Mouse (Mus musculus) left cerebral cortex, postnatal 4 days (tissue): Measurements from ENCODE around the gene Heatr4. TPM values are rescaled to one million over a fixed set of nuclear protein-coding genes. Genes with fewer than 3 reads are reported as not detected.
"Not testable (repeated sequence)": the region's sequence is repeated elsewhere in the genome, so short reads cannot be mapped to it uniquely, and the experiment has no call there.

Experiments used
- DNase-seq: peaks from one replicate; pipeline ENCODE4 v3.0.0-alpha.2; 2022
- intact Hi-C: fragments of 180-260 bp; cut with DNase I; formaldehyde crosslinking; loops from one replicate; pipeline ENCODE4 v1.15.1; 2025
- total RNA-seq, 2 experiments: library from RNA; stranded (reverse); gene quantifications; 2 replicates each; pipeline ENCODE4 v1.2.3; 2021

Gene Heatr4
- total RNA-seq, 2 experiments from 2014 or later, result 0.14 TPM; not detected in 1

DNA sequence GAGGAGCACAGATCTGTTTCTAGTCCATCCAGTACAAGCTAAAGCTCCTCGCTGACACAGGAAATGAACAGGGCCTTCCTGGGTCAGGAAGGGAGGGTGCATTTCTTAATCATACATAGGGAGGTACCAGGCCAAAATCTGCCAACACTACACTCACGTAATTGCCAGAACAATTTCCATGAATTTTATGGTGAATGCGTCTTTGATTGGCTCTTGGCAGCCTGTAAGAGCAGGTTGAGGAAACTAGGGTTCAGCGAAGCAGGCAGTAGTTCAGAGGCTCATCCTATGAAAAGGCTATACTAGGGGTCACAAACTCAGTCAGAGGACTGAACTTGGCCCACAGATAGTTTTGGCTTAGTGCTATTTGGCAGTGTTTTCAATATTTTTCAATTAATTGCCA, 44.6 kb downstream of the Heatr4 start:
- intact Hi-C loops, result no loop called here
- DNase-seq, result no peak

DNA sequence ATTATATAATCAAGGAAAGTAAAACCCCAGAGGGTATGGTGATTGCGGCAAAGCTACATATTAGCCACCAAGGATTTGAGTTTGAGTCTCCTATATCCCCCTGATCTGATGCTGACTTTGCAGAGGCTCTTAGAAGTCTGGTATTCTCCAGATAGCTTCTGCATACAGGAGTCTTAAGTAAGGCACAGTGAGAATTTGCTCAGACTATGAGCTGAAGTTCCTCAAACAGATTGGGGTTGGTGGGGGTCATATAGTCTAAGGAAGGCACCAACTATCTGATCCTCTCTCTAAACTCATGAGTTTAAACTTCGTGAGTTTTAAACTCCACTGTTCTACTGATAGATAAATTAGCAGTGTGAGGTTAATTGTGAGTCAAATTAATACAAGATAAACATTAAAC, 45.3 kb downstream of the Heatr4 start:
- intact Hi-C loops, result no loop called here

DNA sequence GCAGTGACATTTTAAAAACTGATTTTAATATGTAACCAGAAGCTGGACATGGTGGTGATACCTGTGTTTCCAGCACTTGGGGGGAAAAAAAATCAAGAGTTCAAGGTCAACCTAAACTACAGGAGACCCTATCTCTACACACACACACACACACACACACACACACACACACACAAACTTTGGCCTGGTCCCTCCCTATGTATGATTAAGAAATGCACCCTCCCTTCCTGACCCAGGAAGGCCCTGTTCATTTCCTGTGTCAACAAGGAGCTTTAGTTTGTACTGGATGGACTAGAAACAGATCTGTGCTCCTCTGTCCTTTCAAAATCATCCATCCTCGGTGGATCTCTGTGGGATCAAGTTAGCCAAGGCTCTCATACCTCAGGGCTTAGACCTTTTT, 46.1 kb downstream of the Heatr4 start:
- DNase-seq, intact Hi-C loops: not testable (repeated sequence)

More for the DNA sequence above, 45.3 kb downstream of the Heatr4 start:
- no peak for DNase-seq

DNA sequence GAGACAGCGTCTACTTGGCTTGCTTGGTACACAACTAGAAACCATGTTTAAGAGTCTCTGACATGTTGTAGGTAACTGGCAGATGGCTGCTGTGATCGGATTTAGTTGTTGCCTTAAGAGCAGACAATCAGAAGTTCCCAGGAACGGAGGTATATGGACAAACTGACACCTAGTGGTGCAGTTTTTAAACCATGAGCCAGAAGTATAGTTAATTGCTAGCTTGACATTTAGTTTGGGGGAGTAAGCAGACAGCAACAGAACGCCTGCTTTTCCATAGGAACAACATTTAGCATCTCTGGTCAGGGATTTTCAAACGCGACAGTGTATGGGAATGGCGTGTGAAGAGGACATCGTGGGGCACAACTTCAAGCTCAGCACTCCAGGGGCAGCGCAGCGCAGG, 47.1 kb downstream of the Heatr4 start:
- no peak for DNase-seq
- intact Hi-C loops, result no loop called here

DNA sequence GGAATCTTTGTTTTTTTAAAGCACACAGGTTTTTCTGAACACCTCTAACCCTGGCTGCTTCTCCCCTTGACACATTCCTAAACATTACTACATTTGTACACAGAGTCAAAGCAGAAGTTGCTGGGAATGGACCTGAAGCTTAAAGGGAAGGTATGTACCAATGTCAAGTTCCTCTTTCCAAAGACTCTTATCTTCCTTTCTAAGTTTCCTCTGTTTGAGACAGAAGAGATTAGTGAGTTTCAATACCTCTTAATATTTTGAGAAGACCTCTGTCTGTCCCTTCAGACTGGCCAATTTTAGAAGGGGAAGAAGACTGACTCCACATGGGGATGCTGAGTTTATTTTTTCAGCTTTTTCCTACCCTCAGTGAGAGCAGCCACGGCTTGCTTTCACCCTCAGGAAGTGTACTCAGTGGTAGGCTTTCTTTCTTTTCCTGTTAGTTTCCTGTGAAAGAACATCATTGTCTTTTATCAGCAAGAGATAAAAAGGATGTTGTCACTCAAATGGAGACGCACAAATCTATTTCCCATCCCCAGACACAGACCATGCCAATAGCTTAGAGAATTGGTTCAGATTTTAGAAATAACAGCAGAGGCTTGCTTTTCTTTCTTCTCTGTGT, 55.4 kb downstream of the Heatr4 start:
- intact Hi-C loops, result no loop called here
- DNase-seq, result no peak

DNA sequence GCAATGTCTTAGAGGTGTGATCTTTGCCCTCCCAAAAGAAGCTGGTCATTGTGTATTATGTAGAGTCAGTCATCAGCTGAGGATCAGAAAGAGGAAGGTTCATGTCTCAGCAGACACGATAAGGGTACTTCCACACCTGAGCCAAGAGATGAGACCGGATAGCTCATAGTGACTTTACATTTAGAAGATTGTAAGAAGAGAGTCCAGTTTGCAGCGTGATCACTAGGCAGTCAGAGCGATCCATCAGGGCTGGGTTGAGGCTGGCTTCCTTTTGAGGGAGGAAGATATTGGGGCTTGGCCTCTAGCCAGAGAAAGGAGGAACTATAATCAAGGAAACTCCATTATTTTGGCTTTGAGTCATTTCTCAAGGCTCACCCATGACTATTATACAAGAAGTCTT, 56.9 kb downstream of the Heatr4 start:
- DNase-seq, result no peak
- intact Hi-C loops, result no loop called here

DNA sequence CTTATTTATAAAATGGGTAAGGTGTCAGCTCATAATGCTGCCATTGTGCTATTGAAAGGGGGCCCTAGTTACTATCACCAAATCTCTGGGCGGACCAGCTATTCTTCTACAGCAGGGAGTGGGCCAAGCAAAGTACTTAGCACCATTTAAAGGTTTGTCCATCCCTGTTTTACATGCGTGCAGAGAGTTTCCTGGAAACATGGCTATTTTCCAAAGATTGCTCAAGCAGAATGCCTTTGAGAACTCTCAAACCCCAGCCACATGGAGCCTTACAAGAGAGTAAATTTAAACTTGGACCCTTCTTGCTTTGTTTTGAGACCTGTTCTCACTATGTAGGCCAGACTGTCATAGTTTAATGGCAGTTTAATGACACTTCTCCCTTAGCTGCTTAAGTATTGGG, 58.6 kb downstream of the Heatr4 start:
- no peak for DNase-seq
- intact Hi-C loops, result no loop called here

DNA sequence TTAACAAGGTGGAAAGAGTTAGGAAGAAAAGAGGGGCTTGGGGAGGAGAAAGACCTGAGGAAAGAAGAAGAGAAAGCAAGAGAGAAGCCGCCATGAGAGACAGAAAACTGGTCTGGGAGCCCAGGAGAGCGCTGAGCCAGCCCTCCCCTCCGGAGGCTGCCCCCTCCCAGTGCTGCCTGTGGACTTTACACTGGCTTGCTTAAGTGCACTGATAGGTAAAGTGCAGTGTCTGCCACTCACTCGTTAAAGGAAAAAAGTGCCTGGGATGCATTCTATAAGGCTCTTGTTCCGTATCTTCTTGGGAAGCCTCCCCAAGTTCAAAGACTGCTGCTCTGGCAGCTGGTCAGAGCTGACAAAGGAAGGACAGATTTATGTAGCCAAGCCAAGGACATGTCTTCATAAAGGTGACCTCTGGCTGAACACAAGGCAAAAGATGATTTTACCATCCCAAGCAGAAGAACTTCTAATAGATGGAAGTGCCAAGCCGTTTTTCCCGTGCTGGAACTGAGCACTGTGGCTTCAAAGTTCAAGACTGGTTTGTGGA, 59.4 kb downstream of the Heatr4 start:
- intact Hi-C loops, result no loop called here

DNA sequence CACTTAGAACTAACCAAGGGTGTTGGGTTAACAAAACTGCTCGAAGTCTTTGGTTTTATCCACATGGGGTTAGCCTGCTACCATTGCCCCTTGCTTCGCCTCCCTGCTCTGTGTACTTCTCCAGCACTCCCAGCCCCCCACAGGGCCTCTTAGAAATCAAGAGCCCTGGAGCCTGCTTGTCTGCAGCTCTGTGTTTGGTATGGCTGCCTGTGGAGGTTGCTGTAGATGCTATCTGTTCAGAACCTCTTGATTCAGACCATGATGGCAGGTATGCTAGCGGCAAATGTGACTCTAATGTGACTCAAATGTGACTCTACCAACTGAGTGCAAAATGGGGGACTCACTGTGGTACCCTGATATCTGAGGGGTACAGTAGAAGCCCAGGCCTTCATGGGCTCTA, 60.3 kb downstream of the Heatr4 start:
- intact Hi-C loops, result no loop called here
- DNase-seq, result no peak

More for the DNA sequence above, 59.4 kb downstream of the Heatr4 start:
- no peak for DNase-seq

DNA sequence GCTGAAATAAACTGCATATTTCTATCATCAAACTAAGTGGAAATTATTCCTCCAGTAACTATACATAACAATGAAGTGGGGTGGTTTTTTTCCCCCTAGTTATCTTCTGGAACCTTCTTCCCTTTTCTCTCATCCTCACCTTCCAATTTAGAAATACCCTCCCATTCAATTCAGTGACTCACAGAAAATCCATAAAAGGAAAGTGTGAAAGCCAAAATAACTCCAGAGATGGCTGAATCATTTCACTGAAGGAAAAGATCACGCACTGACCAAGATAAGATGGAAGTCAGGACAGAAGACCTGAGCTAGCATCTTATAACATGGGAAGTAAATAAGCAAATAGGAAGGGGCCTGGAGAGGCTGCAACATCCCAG, 61.2 kb downstream of the Heatr4 start:
- intact Hi-C loops, result no loop called here
- DNase-seq, result no peak

DNA sequence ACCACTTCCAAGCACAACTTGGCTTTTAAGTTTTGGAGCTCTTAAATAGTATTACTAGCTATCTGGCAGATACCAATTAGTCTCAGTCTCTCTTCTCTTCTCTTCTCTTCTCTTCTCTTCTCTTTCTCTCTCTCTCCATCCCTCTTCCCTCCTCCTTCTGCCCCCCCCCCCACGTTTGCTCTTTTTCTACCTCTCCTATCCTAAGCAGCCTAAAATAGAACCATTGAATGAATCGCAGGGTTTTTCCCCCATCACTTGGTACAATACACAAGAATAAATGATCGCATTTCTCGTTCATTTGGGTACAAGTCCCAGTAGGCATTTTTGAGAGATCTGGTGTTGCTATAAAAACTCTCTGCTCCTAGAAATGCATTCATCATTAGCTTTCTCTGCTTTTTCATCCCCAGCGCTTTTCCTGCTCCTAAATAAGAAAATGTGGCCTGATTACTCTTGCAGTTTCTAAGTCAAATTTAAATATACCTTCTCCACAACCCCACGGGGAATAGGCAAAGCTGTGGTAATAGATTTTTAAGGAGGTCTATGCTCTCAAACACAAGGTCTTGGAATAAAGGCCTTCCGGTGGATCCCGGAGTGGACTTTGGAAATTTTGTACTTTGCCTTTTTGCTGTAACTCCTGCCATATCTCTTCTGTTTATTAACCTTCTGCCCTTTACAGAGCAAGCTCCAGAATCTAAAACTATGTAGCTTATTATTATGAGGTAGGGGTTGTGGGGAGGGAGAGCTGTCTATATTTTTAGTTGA, 61.7 kb downstream of the Heatr4 start:
- no peak for DNase-seq
- intact Hi-C loops, result no loop called here

DNA sequence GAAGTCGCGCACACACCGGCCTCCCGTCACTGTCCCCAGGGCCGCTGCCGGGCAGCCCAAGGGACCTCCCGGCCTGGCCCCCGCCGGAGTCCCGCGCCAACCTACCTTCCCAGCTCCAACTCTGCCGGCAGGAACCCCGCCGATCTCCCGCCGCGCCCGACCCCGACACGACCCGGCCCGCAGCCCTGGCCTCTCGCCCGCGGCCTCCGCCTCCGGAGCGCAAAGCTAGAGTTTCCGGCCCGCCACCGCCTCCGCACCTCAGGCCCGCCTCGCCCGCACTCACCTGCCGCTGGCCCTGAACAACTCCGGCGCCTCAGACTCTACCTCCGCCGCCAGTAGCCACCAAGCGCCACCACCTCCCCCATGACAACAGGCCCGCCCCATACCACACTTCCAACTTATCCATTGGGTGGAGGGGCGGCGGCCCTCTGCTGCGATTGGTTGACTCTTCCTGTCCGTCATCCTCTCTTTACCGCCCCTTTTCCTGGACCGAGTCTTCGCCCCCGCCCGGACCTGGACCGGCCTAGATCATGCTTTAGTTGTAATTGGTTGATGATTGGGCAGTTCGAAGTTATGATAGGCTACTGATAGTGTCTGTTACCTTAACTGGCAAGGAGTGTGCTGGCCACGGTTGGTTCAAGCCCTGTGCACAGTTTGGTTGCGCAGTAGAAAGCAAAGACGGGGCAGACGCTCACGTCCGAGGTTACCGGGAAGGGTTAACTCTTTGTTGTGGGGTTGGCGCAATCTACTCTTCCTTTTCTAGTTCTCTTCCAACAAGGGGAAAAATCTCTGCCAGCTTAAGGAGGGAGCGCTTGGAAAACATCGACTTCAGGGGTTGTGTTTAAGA, 62.9 kb downstream of the Heatr4 start, which contains the start of gene Numb:
Gene Numb, minus strand, starts transcription at position 400 of the 847 bp plus-strand sequence.
- DNase-seq, result peak; percentile 98
- intact Hi-C loops, result no loop called here

DNA sequence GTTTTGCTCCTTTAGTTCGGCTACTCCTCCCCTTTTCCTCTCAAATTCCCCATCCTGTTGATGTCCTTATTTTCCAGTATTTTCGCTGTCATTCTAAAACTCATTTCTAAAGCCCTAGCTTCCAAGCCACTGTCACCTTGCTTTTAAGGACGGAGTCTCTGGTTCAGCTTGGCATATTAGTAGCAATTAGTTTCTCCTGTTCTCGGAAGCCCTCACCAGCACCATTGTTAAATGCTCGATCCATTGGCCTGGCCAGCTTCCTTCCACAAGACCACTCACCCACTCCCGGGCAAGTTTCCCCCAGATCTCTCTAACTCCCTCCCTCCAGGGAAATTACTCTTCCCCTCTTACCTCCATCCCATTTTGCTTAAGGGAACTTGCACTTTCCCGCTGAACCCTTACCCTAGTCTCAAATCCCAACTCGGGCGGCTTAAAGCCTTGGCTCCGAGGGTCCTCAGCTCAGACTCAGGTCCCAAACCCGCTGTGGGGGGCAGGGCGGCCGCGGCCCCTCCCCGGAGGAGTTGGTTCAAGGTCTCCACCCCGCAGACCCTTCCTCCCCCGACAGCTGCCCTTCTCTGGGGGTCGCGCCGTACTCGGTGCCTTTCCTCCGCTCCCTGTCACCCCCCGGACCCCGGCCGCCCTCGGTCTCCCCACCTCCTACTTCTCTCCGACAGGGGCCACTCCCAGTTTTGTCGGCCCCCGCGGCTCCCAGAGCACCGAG, 63.8 kb downstream of the Heatr4 start:
- intact Hi-C loops, result no loop called here
- peak; percentile 42 for DNase-seq

DNA sequence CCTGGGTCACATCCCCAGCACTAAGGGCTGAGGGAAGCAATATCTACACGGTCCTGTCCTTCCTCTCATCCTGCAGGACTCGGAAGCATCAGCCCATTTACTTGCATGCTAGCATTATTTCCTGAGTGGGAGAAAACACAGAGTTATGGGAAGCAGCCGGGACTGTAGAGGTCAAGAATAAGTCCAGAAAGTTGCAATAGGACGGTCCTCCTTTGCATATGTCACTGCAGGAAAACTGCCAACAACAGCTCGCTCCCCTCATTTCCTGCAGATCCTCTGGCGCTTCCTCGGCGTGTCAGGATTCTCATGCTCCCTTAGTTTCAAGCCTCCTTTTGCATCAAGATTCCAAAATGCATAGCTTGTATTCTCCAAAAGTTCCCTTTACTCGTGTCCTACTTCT, 67.8 kb downstream of the Heatr4 start:
- DNase-seq, result no peak
- intact Hi-C loops, result no loop called here

DNA sequence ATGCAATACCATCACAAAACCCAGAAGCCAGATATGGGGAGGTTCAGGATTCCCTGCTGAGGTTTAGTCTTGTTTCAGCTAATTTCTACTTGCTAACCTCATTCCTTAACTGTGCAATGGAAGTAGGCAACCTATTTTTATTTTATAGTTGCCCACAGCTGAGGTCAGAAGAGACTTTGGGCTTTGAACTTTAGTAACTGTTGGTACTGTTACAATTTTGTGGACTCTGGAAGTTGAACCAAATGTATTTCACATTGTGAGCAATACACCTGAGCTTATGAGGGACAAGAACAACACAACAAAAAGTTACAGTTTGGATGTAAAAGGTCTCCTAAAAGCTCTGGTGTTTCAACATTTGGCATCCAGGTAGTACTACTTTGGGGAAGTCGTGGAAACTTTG, 69.9 kb downstream of the Heatr4 start:
- intact Hi-C loops, result no loop called here
- no peak for DNase-seq

DNA sequence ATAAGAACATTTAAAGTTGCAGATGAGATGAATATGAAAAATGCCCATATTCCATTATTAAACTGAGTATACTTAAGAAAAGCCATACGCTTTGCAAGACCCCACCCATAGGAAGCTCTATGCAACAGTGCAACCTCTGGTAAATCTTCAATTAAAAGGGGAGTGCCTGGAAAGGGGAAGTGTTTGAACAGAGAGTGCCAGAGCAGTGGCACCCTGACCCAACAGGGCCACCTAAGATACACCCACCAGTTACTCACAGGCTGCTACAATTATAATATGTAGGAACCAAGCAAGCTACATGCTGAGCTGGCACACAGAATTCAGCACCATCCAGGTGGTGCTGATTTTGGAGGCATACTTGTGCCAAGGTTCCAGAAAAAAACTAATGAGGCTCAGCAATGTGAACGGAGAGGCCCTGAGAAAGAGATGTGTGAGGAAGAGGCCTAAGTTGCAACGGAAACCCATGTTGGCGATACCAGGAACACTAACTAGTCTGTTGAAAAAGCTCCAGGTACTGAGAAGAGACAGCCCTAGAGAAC, 70.4 kb downstream of the Heatr4 start:
- intact Hi-C loops, result no loop called here
- DNase-seq, result no peak

DNA sequence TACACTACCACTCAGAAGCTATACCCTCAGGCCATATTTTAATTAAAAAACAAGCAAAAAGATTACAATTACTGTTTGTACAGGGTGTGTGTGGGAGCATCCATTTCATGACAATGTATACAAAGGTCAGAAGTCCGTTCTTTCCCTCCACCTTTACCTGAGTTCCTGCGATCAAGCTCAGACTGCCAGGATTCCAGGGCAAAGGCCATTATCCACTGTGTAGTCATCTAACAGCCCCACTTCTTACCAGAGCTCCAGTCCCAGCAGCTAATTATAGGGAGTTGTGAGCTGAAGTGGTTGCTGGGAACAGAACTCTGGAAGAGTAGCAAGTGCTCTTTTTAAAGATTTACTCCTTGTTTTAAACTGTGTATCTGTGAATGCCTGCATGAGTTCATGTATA, 74.2 kb downstream of the Heatr4 start:
- intact Hi-C loops, result no loop called here
- no peak for DNase-seq
